Mouse (Mus musculus): ENCODE results near the gene Ipo13.
A peak's percentile ranks its signal among the peaks of the same experiment; 100 is the strongest.

DNA sequence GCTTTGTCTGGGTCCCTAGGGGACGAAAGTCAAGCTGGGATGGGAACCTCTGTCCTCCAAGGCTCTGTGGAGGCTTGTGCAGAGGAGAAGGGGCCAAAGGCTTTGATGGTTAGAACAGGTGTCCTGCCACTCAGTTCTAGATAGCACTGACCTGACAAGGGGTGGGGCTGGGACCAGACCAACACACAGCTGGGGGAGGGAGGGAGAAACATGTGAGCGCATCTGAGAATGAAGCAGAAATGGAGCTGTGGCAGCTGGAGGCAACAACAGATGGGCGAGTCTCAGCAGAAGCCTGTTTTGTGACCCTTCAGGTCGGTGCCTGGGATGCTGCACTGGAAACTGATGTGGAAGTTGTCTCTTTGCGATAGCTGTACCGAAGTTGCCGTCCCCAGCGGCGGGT, 45.5 kb downstream of the Ipo13 start:
- TF ChIP-seq MYOD1 (IDR thresholded peaks at IDR 0.05; ENCODE audit: control insufficient read depth in 1 of 3, insufficient read length in 2 of 3, low read depth in 2 of 3) (peak in 2 of 3 experiments; percentile 67 to 87), SRF (IDR thresholded peaks at IDR 0.05; ENCODE audit: control insufficient read depth, insufficient read length, low read depth) (no peak), POLR2A (IDR thresholded peaks at IDR 0.05; ENCODE audit: insufficient read length, low read depth) (no peak), TCF12 (IDR thresholded peaks at IDR 0.05; ENCODE audit: insufficient read depth, poor library complexity, severe bottlenecking) (no peak), MAX (IDR thresholded peaks at IDR 0.05; ENCODE audit: low read depth) (no peak), E2F4 (IDR thresholded peaks at IDR 0.05; ENCODE audit: insufficient read depth) (no peak), MYOG (IDR thresholded peaks at IDR 0.05; ENCODE audit: control insufficient read depth in 1 of 3, insufficient read depth in 1 of 3, insufficient read length in 2 of 3, low read depth in 2 of 3) (peak; percentile 57 to 82 (median 60)), POLR2AphosphoS2 (IDR thresholded peaks at IDR 0.05; ENCODE audit: insufficient read length, low read depth) (no peak), TCF3 (IDR thresholded peaks at IDR 0.05; ENCODE audit: insufficient read length, low read depth) (no peak), CEBPB (IDR thresholded peaks at IDR 0.05; ENCODE audit: insufficient read depth, poor library complexity, severe bottlenecking) (no peak), USF1 (IDR thresholded peaks at IDR 0.05; ENCODE audit: low read depth) (no peak)

All from myocyte (in vitro differentiated cells).